Mouse (Mus musculus): Measurements from ENCODE around the gene Dlx3. TPM values are rescaled to one million over a fixed set of nuclear protein-coding genes. Genes with fewer than 3 reads are reported as not detected.

Dlx3 gene
- total RNA-seq (2018; cell fraction: chromatin; rRNA removed) = not detected
- total RNA-seq (2018; cell fraction: cytosol; rRNA removed) = not detected
- not detected for total RNA-seq (2018; cell fraction: nucleus; rRNA removed)
- not detected in 3 replicates for polyA plus RNA-seq (2018)

- Histone ChIP-seq H3K36me3 (ENCODE audit: inconsistent target) (no peaks in the 10 kb centered on the region), H3K79me2 (ENCODE audit: inconsistent target) (no peaks in the 10 kb centered on the region), H3K4me3 (ENCODE audit: inconsistent target) (no peak within 1 kb of the TSS), H3K27ac (no peak within 1 kb of the TSS)
- WGBS (ENCODE audit: missing documents) = 4% methylated on average over 55 of the region's 55 CpGs
These were observed at the start of gene Dlx3 for GRCm38 (mm10) chr11:95119990-95120632. Dlx3 (plus strand) TSS chr11:95120119.

- H3K79me2 ChIP-seq (ENCODE audit: inconsistent target) = no peaks in the 10 kb centered on the region
- no peak overlapping the region for H3K4me3 ChIP-seq (ENCODE audit: inconsistent target)
- no peak overlapping the region for H3K27ac ChIP-seq
- WGBS (ENCODE audit: missing documents) = 85% methylated on average over 8 of the region's 8 CpGs
- no peaks in the 10 kb centered on the region for H3K36me3 ChIP-seq (ENCODE audit: inconsistent target)
These were observed 49.5 kb upstream of the Dlx3 start for GRCm38 (mm10) chr11:95070140-95071107.

GRCm38 (mm10) chr11:95071266-95071665 is 48.7 kb upstream of the Dlx3 start:
- H3K36me3 ChIP-seq (ENCODE audit: inconsistent target) = no peaks in the 10 kb centered on the region
- H3K4me3 ChIP-seq (ENCODE audit: inconsistent target) = no peak overlapping the region
- H3K27ac ChIP-seq = no peak overlapping the region
- H3K79me2 ChIP-seq (ENCODE audit: inconsistent target) = no peaks in the 10 kb centered on the region
- WGBS (ENCODE audit: missing documents) = 83% methylated on average over 7 of the region's 7 CpGs

- 89% methylated on average over 8 of the region's 8 CpGs for WGBS (ENCODE audit: missing documents)
- no peaks in the 10 kb centered on the region for H3K36me3 ChIP-seq (ENCODE audit: inconsistent target)
- no peak overlapping the region for H3K4me3 ChIP-seq (ENCODE audit: inconsistent target)
- no peaks in the 10 kb centered on the region for H3K79me2 ChIP-seq (ENCODE audit: inconsistent target)
- no peak overlapping the region for H3K27ac ChIP-seq
These were observed 47.8 kb upstream of the Dlx3 start for GRCm38 (mm10) chr11:95072136-95072535.

GRCm38 (mm10) chr11:95072804-95073203 is 47.1 kb upstream of the Dlx3 start:
- Histone ChIP-seq H3K36me3 (ENCODE audit: inconsistent target) (no peaks in the 10 kb centered on the region), H3K79me2 (ENCODE audit: inconsistent target) (no peaks in the 10 kb centered on the region), H3K27ac (no peak overlapping the region), H3K4me3 (ENCODE audit: inconsistent target) (no peak overlapping the region)
- 90% methylated on average over 5 of the region's 5 CpGs for WGBS (ENCODE audit: missing documents)

- no peaks in the 10 kb centered on the region for H3K36me3 ChIP-seq (ENCODE audit: inconsistent target)
- H3K27ac ChIP-seq = no peak overlapping the region
- no peak overlapping the region for H3K4me3 ChIP-seq (ENCODE audit: inconsistent target)
- 88% methylated on average over 4 of the region's 4 CpGs for WGBS (ENCODE audit: missing documents)
- H3K79me2 ChIP-seq (ENCODE audit: inconsistent target) = no peaks in the 10 kb centered on the region
These were observed 46.1 kb upstream of the Dlx3 start for GRCm38 (mm10) chr11:95073835-95074234.

- 85% methylated on average over 4 of the region's 4 CpGs for WGBS (ENCODE audit: missing documents)
- Histone ChIP-seq H3K36me3 (ENCODE audit: inconsistent target) (no peaks in the 10 kb centered on the region), H3K27ac (no peak overlapping the region), H3K79me2 (ENCODE audit: inconsistent target) (no peaks in the 10 kb centered on the region), H3K4me3 (ENCODE audit: inconsistent target) (no peak overlapping the region)
These were observed 45.2 kb upstream of the Dlx3 start for GRCm38 (mm10) chr11:95074694-95075093.

- WGBS (ENCODE audit: missing documents) = 14% methylated on average over 18 of the region's 19 CpGs
- Histone ChIP-seq H3K27ac (no peak overlapping the region), H3K4me3 (ENCODE audit: inconsistent target) (no peak overlapping the region), H3K79me2 (ENCODE audit: inconsistent target) (no peaks in the 10 kb centered on the region), H3K36me3 (ENCODE audit: inconsistent target) (no peaks in the 10 kb centered on the region)
These were observed 44.5 kb upstream of the Dlx3 start for GRCm38 (mm10) chr11:95075197-95076040.

- H3K36me3 ChIP-seq (ENCODE audit: inconsistent target) = no peaks in the 10 kb centered on the region
- no peak overlapping the region for H3K27ac ChIP-seq
- under 1% methylated on average over 42 of the region's 42 CpGs for WGBS (ENCODE audit: missing documents)
- H3K79me2 ChIP-seq (ENCODE audit: inconsistent target) = no peaks in the 10 kb centered on the region
- no peak overlapping the region for H3K4me3 ChIP-seq (ENCODE audit: inconsistent target)
These were observed 43.8 kb upstream of the Dlx3 start for GRCm38 (mm10) chr11:95076041-95076535.

- Histone ChIP-seq H3K27ac (no peak within 1 kb of the TSS), H3K79me2 (ENCODE audit: inconsistent target) (no peaks in the 10 kb centered on the region), H3K4me3 (ENCODE audit: inconsistent target) (no peak within 1 kb of the TSS), H3K36me3 (ENCODE audit: inconsistent target) (no peaks in the 10 kb centered on the region)
- 1% methylated on average over 44 of the region's 51 CpGs for WGBS (ENCODE audit: missing documents)
These were observed 43.3 kb upstream of the Dlx3 start, which contains the start of gene Itga3 for GRCm38 (mm10) chr11:95076536-95077111. Itga3 (minus strand) TSS chr11:95076801.

- H3K36me3 ChIP-seq (ENCODE audit: inconsistent target) = no peaks in the 10 kb centered on the region
- WGBS (ENCODE audit: missing documents) = 19% methylated on average over 7 of the region's 7 CpGs
- no peak overlapping the region for H3K4me3 ChIP-seq (ENCODE audit: inconsistent target)
- no peaks in the 10 kb centered on the region for H3K79me2 ChIP-seq (ENCODE audit: inconsistent target)
- H3K27ac ChIP-seq = no peak overlapping the region
These were observed 42.0 kb upstream of the Dlx3 start for GRCm38 (mm10) chr11:95077956-95078355.

- H3K4me3 ChIP-seq (ENCODE audit: inconsistent target) = no peak overlapping the region
- H3K27ac ChIP-seq = no peak overlapping the region
- WGBS (ENCODE audit: missing documents) = 81% methylated on average over 6 of the region's 6 CpGs
- H3K79me2 ChIP-seq (ENCODE audit: inconsistent target) = no peaks in the 10 kb centered on the region
- no peaks in the 10 kb centered on the region for H3K36me3 ChIP-seq (ENCODE audit: inconsistent target)
These were observed 40.6 kb upstream of the Dlx3 start for GRCm38 (mm10) chr11:95079256-95079875.

GRCm38 (mm10) chr11:95080783-95081182 is 39.1 kb upstream of the Dlx3 start:
- 99% methylated on average over 6 of the region's 6 CpGs for WGBS (ENCODE audit: missing documents)
- Histone ChIP-seq H3K36me3 (ENCODE audit: inconsistent target) (no peaks in the 10 kb centered on the region), H3K79me2 (ENCODE audit: inconsistent target) (no peaks in the 10 kb centered on the region), H3K27ac (no peak overlapping the region), H3K4me3 (ENCODE audit: inconsistent target) (no peak overlapping the region)
